Mouse (Mus musculus): Measurements from ENCODE around the gene Gna14. TPM values are rescaled to one million over a fixed set of nuclear protein-coding genes. Genes with fewer than 3 reads are reported as not detected.

Gene Gna14
- polyA plus RNA-seq, 1 experiment from 2014 or later = 1.3 TPM

GRCm38 (mm10) chr19:16514201-16514600, 78.6 kb downstream of the Gna14 start:
- WGBS = 69% methylated on average over 4 of the region's 4 CpGs

GRCm38 (mm10) chr19:16518569-16518968, 83.0 kb downstream of the Gna14 start:
- H3K27me3 ChIP-seq = no peaks in the 10 kb centered on the region
- WGBS = 50% methylated on average over 3 of the region's 3 CpGs
- H3K27ac ChIP-seq = no peak overlapping the region
- no peak overlapping the region for H3K4me3 ChIP-seq
- H3K9me3 ChIP-seq (replicated peaks) = no peaks in the 10 kb centered on the region
- no peaks in the 10 kb centered on the region for H3K36me3 ChIP-seq
- no peak overlapping the region for H3K4me2 ChIP-seq
- H3K4me1 ChIP-seq (replicated peaks) = no peaks in the 10 kb centered on the region; the same call in 1 of the 2 replicates
- no peak for ATAC-seq (replicated peaks; ENCODE audit: insufficient number of reproducible peaks, insufficient read depth, low FRiP score, low read depth)
- H3K9ac ChIP-seq = no peak overlapping the region

More at GRCm38 (mm10) chr19:16514201-16514600, 78.6 kb downstream of the Gna14 start:
- Histone ChIP-seq H3K27me3 (no peaks in the 10 kb centered on the region), H3K4me3 (no peak overlapping the region), H3K4me2 (no peak overlapping the region), H3K9ac (no peak overlapping the region), H3K27ac (no peak overlapping the region), H3K9me3 (replicated peaks) (no peaks in the 10 kb centered on the region), H3K36me3 (no peaks in the 10 kb centered on the region), H3K4me1 (replicated peaks) (no peaks in the 10 kb centered on the region; the same call in 1 of the 2 replicates)
- ATAC-seq (replicated peaks; ENCODE audit: insufficient number of reproducible peaks, insufficient read depth, low FRiP score, low read depth) = no peak

- H3K27ac ChIP-seq = no peak overlapping the region
- 77% methylated on average over 3 of the region's 3 CpGs for WGBS
- no peak overlapping the region for H3K4me2 ChIP-seq
- no peaks in the 10 kb centered on the region for H3K36me3 ChIP-seq
- ATAC-seq (replicated peaks; ENCODE audit: insufficient number of reproducible peaks, insufficient read depth, low FRiP score, low read depth) = no peak
- H3K9ac ChIP-seq = no peak overlapping the region
- H3K4me3 ChIP-seq = no peak overlapping the region
- no peaks in the 10 kb centered on the region for H3K9me3 ChIP-seq (replicated peaks)
- H3K4me1 ChIP-seq (replicated peaks) = no peaks in the 10 kb centered on the region; the same call in 1 of the 2 replicates
- H3K27me3 ChIP-seq = no peaks in the 10 kb centered on the region
Measured at GRCm38 (mm10) chr19:16520608-16521007, 85.0 kb downstream of the Gna14 start.

GRCm38 (mm10) chr19:16526302-16526880, 90.8 kb downstream of the Gna14 start:
- Histone ChIP-seq H3K4me1 (replicated peaks) (no peaks in the 10 kb centered on the region), H3K27me3 (no peaks in the 10 kb centered on the region), H3K9me3 (replicated peaks) (no peaks in the 10 kb centered on the region), H3K36me3 (no peaks in the 10 kb centered on the region), H3K4me2 (no peak overlapping the region), H3K27ac (no peak overlapping the region), H3K9ac (no peak overlapping the region), H3K4me3 (no peak overlapping the region)
- 79% methylated on average over 9 of the region's 9 CpGs for WGBS
- ATAC-seq (replicated peaks; ENCODE audit: insufficient number of reproducible peaks, insufficient read depth, low FRiP score, low read depth) = no peak

GRCm38 (mm10) chr19:16527031-16527430, 91.5 kb downstream of the Gna14 start:
- no peak overlapping the region for H3K9ac ChIP-seq
- WGBS = 68% methylated on average over 5 of the region's 5 CpGs
- H3K9me3 ChIP-seq (replicated peaks) = no peaks in the 10 kb centered on the region
- no peak overlapping the region for H3K4me2 ChIP-seq
- no peak overlapping the region for H3K4me3 ChIP-seq
- H3K27ac ChIP-seq = no peak overlapping the region
- ATAC-seq (replicated peaks; ENCODE audit: insufficient number of reproducible peaks, insufficient read depth, low FRiP score, low read depth) = no peak
- no peaks in the 10 kb centered on the region for H3K36me3 ChIP-seq
- no peaks in the 10 kb centered on the region for H3K4me1 ChIP-seq (replicated peaks)
- H3K27me3 ChIP-seq = no peaks in the 10 kb centered on the region

GRCm38 (mm10) chr19:16528225-16528828, 92.8 kb downstream of the Gna14 start:
- Histone ChIP-seq H3K4me1 (replicated peaks) (no peaks in the 10 kb centered on the region), H3K36me3 (no peaks in the 10 kb centered on the region), H3K4me2 (no peak overlapping the region), H3K9me3 (replicated peaks) (no peaks in the 10 kb centered on the region), H3K4me3 (no peak overlapping the region), H3K9ac (no peak overlapping the region), H3K27ac (no peak overlapping the region), H3K27me3 (no peaks in the 10 kb centered on the region)
- no peak for ATAC-seq (replicated peaks; ENCODE audit: insufficient number of reproducible peaks, insufficient read depth, low FRiP score, low read depth)
- 64% methylated on average over 3 of the region's 3 CpGs for WGBS

GRCm38 (mm10) chr19:16529293-16529920, 93.8 kb downstream of the Gna14 start:
- H3K36me3 ChIP-seq = no peaks in the 10 kb centered on the region
- H3K27ac ChIP-seq = no peak overlapping the region
- H3K27me3 ChIP-seq = no peaks in the 10 kb centered on the region
- H3K4me2 ChIP-seq = no peak overlapping the region
- ATAC-seq (replicated peaks; ENCODE audit: insufficient number of reproducible peaks, insufficient read depth, low FRiP score, low read depth) = no peak
- no peak overlapping the region for H3K9ac ChIP-seq
- no peaks in the 10 kb centered on the region for H3K9me3 ChIP-seq (replicated peaks)
- no peak overlapping the region for H3K4me3 ChIP-seq
- H3K4me1 ChIP-seq (replicated peaks) = no peaks in the 10 kb centered on the region

- Histone ChIP-seq H3K9me3 (replicated peaks) (no peaks in the 10 kb centered on the region), H3K27ac (no peak overlapping the region), H3K4me3 (no peak overlapping the region)
Measured at GRCm38 (mm10) chr19:16529999-16530398, 94.4 kb downstream of the Gna14 start.

GRCm38 (mm10) chr19:16534311-16534710, 98.7 kb downstream of the Gna14 start:
- Histone ChIP-seq H3K4me1 (replicated peaks) (no peaks in the 10 kb centered on the region), H3K4me2 (no peak overlapping the region), H3K36me3 (no peaks in the 10 kb centered on the region), H3K4me3 (no peak overlapping the region), H3K9ac (no peak overlapping the region), H3K27me3 (no peaks in the 10 kb centered on the region), H3K27ac (no peak overlapping the region), H3K9me3 (replicated peaks) (no peaks in the 10 kb centered on the region)
- WGBS = 85% methylated on average over 2 of the region's 2 CpGs
- no peak for ATAC-seq (replicated peaks; ENCODE audit: insufficient number of reproducible peaks, insufficient read depth, low FRiP score, low read depth)

More at GRCm38 (mm10) chr19:16529999-16530398, 94.4 kb downstream of the Gna14 start:
- 54% methylated on average over 4 of the region's 4 CpGs for WGBS
- Histone ChIP-seq H3K4me2 (no peak overlapping the region), H3K4me1 (replicated peaks) (no peaks in the 10 kb centered on the region), H3K27me3 (no peaks in the 10 kb centered on the region), H3K36me3 (no peaks in the 10 kb centered on the region), H3K9ac (no peak overlapping the region)
- ATAC-seq (replicated peaks; ENCODE audit: insufficient number of reproducible peaks, insufficient read depth, low FRiP score, low read depth) = no peak

GRCm38 (mm10) chr19:16538416-16538815, 102.9 kb downstream of the Gna14 start:
- ATAC-seq (replicated peaks; ENCODE audit: insufficient number of reproducible peaks, insufficient read depth, low FRiP score, low read depth) = no peak
- 85% methylated on average over 2 of the region's 2 CpGs for WGBS
- no peaks in the 10 kb centered on the region for H3K9me3 ChIP-seq (replicated peaks)

GRCm38 (mm10) chr19:16543688-16544087, 108.1 kb downstream of the Gna14 start:
- no peaks in the 10 kb centered on the region for H3K27me3 ChIP-seq
- no peak overlapping the region for H3K4me2 ChIP-seq
- WGBS = 49% methylated on average over 4 of the region's 4 CpGs
- no peaks in the 10 kb centered on the region for H3K9me3 ChIP-seq (replicated peaks)
- H3K4me1 ChIP-seq (replicated peaks) = no peaks in the 10 kb centered on the region; the same call in 1 of the 2 replicates
- H3K27ac ChIP-seq = no peak overlapping the region
- ATAC-seq (replicated peaks; ENCODE audit: insufficient number of reproducible peaks, insufficient read depth, low FRiP score, low read depth) = no peak
- no peak overlapping the region for H3K4me3 ChIP-seq
- no peaks in the 10 kb centered on the region for H3K36me3 ChIP-seq
- H3K9ac ChIP-seq = no peak overlapping the region

More at GRCm38 (mm10) chr19:16538416-16538815, 102.9 kb downstream of the Gna14 start:
- no peaks in the 10 kb centered on the region for H3K27me3 ChIP-seq
- H3K4me1 ChIP-seq (replicated peaks) = no peaks in the 10 kb centered on the region; the same call in 1 of the 2 replicates
- no peak overlapping the region for H3K4me3 ChIP-seq
- H3K36me3 ChIP-seq = no peaks in the 10 kb centered on the region
- H3K4me2 ChIP-seq = no peak overlapping the region
- H3K27ac ChIP-seq = no peak overlapping the region
- no peak overlapping the region for H3K9ac ChIP-seq
